Mouse (Mus musculus): ENCODE data around the gene Olfr1276.

The Olfr1276 gene

GRCm38 (mm10) chr2:111254216-111254615 is at the start of gene Olfr1276:
Gene Olfr1276, plus strand, starts transcription at chr2:111254516.
- in situ Hi-C loops (cut with MboI; ENCODE audit: unreplicated experiment in 2 of 2) = no loop called here

DNA sequence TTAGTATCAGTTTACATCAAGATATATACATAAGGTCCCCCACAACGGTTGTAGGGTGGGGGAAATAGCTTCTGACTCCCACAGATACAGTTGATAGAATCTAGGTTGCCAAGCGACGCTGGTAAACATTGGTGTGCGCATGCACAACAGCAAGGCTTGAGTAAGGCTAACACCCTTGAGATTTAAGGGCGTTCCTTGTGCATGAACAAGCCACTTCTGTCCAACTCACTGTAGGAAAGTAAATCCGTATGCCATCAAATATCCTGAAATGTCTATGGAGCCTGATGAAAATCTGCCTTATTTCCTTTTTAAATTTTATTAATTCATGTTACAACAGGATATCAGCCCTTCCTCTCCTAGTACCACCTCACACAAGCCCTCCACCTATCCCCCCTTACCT is 24.8 kb upstream of the Olfr1276 start, which contains the start of gene 4930430A15Rik:
Gene 4930430A15Rik (minus strand): TSS at position 101 of the 400 bp plus-strand sequence.
- in situ Hi-C loops (cut with MboI; ENCODE audit: unreplicated experiment in 2 of 2) = no loop called here

GRCm38 (mm10) chr2:111235186-111235585 is 19.1 kb upstream of the Olfr1276 start, which contains the start of gene Olfr1275:
Gene Olfr1275, minus strand, starts transcription at chr2:111235286.
- in situ Hi-C loops (cut with MboI; ENCODE audit: unreplicated experiment in 2 of 2) = no loop called here

GRCm38 (mm10) chr2:111274006-111274405 is 19.7 kb downstream of the Olfr1276 start, which contains the start of gene Olfr1277:
Gene Olfr1277, minus strand, starts transcription at chr2:111274106.
- in situ Hi-C loops (cut with MboI; ENCODE audit: unreplicated experiment in 2 of 2) = no loop called here

DNA sequence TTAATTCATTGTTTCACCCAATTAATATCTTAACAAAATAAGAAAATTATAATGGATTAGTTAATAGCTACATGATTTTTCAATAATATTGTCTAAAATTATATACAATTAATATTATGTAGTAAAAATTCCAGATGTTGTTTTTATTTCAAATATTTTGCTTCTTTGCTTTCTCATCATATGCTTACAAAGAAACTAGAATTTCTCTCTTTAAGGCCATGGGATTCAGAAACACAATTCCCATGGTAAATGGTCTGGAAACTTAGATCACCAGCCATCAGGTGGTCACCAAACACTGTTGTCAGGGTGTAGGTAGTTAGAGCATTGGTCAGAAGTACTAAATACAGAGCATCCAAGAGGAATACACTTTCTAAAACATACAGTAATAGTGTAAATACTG is 35.5 kb downstream of the Olfr1276 start, which contains the start of gene Olfr1278:
Gene Olfr1278 (plus strand): TSS at position 301 of the 400 bp plus-strand sequence.
- in situ Hi-C loops (cut with MboI; ENCODE audit: unreplicated experiment in 2 of 2) = no loop called here

DNA sequence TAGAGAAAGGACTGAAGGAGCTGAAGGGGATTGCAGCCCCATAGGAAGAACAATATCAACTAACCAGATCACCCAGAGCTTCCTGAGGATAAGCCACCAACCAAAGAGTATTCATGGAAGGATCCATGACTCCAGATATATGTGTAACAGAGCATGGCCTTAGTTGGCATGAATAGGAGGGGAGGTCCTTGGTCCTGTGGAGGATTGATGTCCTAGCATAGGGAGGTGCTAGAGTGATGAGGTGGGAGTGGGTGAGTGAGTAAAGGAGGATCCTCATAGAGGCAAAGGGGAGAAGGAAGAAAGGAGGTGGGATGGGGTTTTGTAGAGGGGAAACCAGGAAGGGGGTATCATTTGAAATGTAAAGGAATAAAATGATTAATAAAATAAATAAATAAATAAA is 44.2 kb downstream of the Olfr1276 start:
- in situ Hi-C loops (cut with MboI; ENCODE audit: unreplicated experiment in 2 of 2) = no loop called here

GRCm38 (mm10) chr2:111300374-111300773 is 46.1 kb downstream of the Olfr1276 start, which contains the start of gene Olfr1279:
Gene Olfr1279, plus strand, starts transcription at chr2:111300635.
- in situ Hi-C loops (cut with MboI; ENCODE audit: unreplicated experiment in 2 of 2) = no loop called here
